Comparison of ENCODE assay signal across 16 mouse cellular contexts in genomic region chr3:31261418-31262014, GRCm38 (mm10). TPM values are rescaled to one million over a fixed set of nuclear protein-coding genes. Genes with fewer than 3 reads are reported as not detected.
DNase-seq lines count a peak whose midpoint lies in the region; ATAC-seq lines count a peak whose summit lies in the region.
"Had no signal": no experiment of that assay in that cellular context is flagged by ENCODE, and none has a peak within 500 bp of the region (broad histone marks: within the 10 kb centered on the region; RNA-seq: fewer than 3 reads in every experiment).

No protein-coding gene starts in this region.

- H3K27ac ChIP-seq in forebrain, embryonic 10.5 days, result peak overlapping the region; percentile 85
- H3K27ac ChIP-seq in forebrain, embryonic 11.5 days (ENCODE audit: low read depth, low read length), result no peak overlapping the region
- peak overlapping the region; percentile 88 for H3K27ac ChIP-seq in kidney, embryonic 15.5 days
- no peak overlapping the region for H3K27ac ChIP-seq in forebrain, embryonic 14.5 days (ENCODE audit: low read depth, low read length)
- H3K27ac ChIP-seq: gastrocnemius, adult 2 months had no signal

- no peak overlapping the region for H3K4me2 ChIP-seq in forebrain, embryonic 11.5 days (ENCODE audit: low read depth, low read length, severe bottlenecking)
- H3K4me2 ChIP-seq in kidney, embryonic 15.5 days, result no peak overlapping the region
- H3K4me2 ChIP-seq in forebrain, embryonic 14.5 days (ENCODE audit: low read length), result no peak overlapping the region

- WGBS in forebrain, embryonic 10.5 days, result 59% methylated on average over 7 of the region's 7 CpGs
- WGBS in forebrain, embryonic 11.5 days, result 57% methylated on average over 7 of the region's 7 CpGs
- WGBS in kidney, embryonic 15.5 days, result 52% methylated on average over 7 of the region's 7 CpGs
- 32% methylated on average over 7 of the region's 7 CpGs for WGBS in forebrain, embryonic 14.5 days

- no peak overlapping the region for H3K9ac ChIP-seq in forebrain, embryonic 11.5 days (ENCODE audit: low read length)
- H3K9ac ChIP-seq in kidney, embryonic 15.5 days, result no peak overlapping the region
- no peak overlapping the region for H3K9ac ChIP-seq in forebrain, embryonic 14.5 days (ENCODE audit: low read length)

- H3K36me3 ChIP-seq in forebrain, embryonic 10.5 days (replicated peaks), result no peaks in the 10 kb centered on the region
- H3K36me3 ChIP-seq in forebrain, embryonic 11.5 days (ENCODE audit: control insufficient read depth, insufficient read depth, low read length), result no peaks in the 10 kb centered on the region
- H3K36me3 ChIP-seq in kidney, embryonic 15.5 days, result no peaks in the 10 kb centered on the region
- no peaks in the 10 kb centered on the region for H3K36me3 ChIP-seq in forebrain, embryonic 14.5 days (ENCODE audit: control insufficient read depth, insufficient read depth, low read length)
- H3K36me3 ChIP-seq: heart, embryonic 10.5 days had no signal

- no peaks in the 10 kb centered on the region for H3K9me3 ChIP-seq in forebrain, embryonic 10.5 days
- H3K9me3 ChIP-seq in forebrain, embryonic 11.5 days (ENCODE audit: control insufficient read depth, low read length), result no peaks in the 10 kb centered on the region
- no peaks in the 10 kb centered on the region for H3K9me3 ChIP-seq in kidney, embryonic 15.5 days (replicated peaks)
- no peaks in the 10 kb centered on the region for H3K9me3 ChIP-seq in forebrain, embryonic 14.5 days (replicated peaks; ENCODE audit: control insufficient read depth, low read length)
- H3K9me3 ChIP-seq: heart, embryonic 10.5 days had no signal

- DNase-seq in forebrain, embryonic 10.5 days (ENCODE audit: extremely low spot score, low spot score), result no peak
- DNase-seq in forebrain, embryonic 11.5 days (ENCODE audit: low spot score), result no peak
- DNase-seq in kidney, adult 11 months, result no peak
- peak; percentile 62 for DNase-seq in Muller cell, postnatal 12 days (ENCODE audit: inconsistent ontology term)
- peak; percentile 28 for DNase-seq in forebrain, embryonic 14.5 days (ENCODE audit: low spot score)
- no peak for DNase-seq in liver
- DNase-seq: B cell, adult 2 months; cerebellum, adult 8-10 months; layer of hippocampus, postnatal 36 days; left cerebral cortex, postnatal 4 days; thymus, adult 2 months had no signal

- no peaks in the 10 kb centered on the region for H3K27me3 ChIP-seq in forebrain, embryonic 10.5 days (ENCODE audit: poor library complexity, severe bottlenecking)
- no peaks in the 10 kb centered on the region for H3K27me3 ChIP-seq in forebrain, embryonic 11.5 days (ENCODE audit: control insufficient read depth, insufficient read depth, low read length)
- no peaks in the 10 kb centered on the region for H3K27me3 ChIP-seq in kidney, embryonic 15.5 days
- H3K27me3 ChIP-seq in forebrain, embryonic 14.5 days (replicated peaks; ENCODE audit: control insufficient read depth, insufficient read depth, low read length), result no peaks in the 10 kb centered on the region

- no peak overlapping the region for H3K4me3 ChIP-seq in forebrain, embryonic 10.5 days
- H3K4me3 ChIP-seq in forebrain, embryonic 11.5 days (ENCODE audit: low read depth, low read length), result no peak overlapping the region
- H3K4me3 ChIP-seq in kidney, embryonic 15.5 days (replicated peaks), result no peak overlapping the region
- no peak overlapping the region for H3K4me3 ChIP-seq in forebrain, embryonic 14.5 days (ENCODE audit: low read depth, low read length)
- H3K4me3 ChIP-seq: gastrocnemius, adult 2 months; heart, embryonic 10.5 days; myocyte had no signal

- peaks cover 26% of the 10 kb centered on the region for H3K4me1 ChIP-seq in forebrain, embryonic 10.5 days
- H3K4me1 ChIP-seq in forebrain, embryonic 11.5 days (replicated peaks; ENCODE audit: control insufficient read depth, insufficient read depth, low read length), result peaks cover 11% of the 10 kb centered on the region; the same call in 1 of the 2 replicates
- peaks cover 30% of the 10 kb centered on the region for H3K4me1 ChIP-seq in kidney, embryonic 15.5 days
- peaks cover 9% of the 10 kb centered on the region for H3K4me1 ChIP-seq in forebrain, embryonic 14.5 days (ENCODE audit: control insufficient read depth, insufficient read depth, low read length)

- no peak; the same call in 1 of the 2 replicates for ATAC-seq in forebrain, embryonic 11.5 days (replicated peaks; ENCODE audit: low FRiP score)
- no peak for ATAC-seq in kidney, embryonic 15.5 days (replicated peaks; ENCODE audit: low FRiP score)
- ATAC-seq in forebrain, embryonic 14.5 days, result no peak
- no peak for ATAC-seq in megakaryocyte, adult 5-6 weeks (ENCODE audit: poor library complexity, severe bottlenecking)

RNA-seq across cellular contexts. Expression of gene Slc7a14, which starts 48.7 kb away (rescaled TPM):
- polyA plus RNA-seq in forebrain, embryonic 10.5 days (2016; fragmentation: Nextera tagmentation; extraction: Ambion mirVana), result 0.19 and 0.23 TPM in 2 replicates
- polyA plus RNA-seq in forebrain, embryonic 11.5 days (2014; fragmentation: Nextera tagmentation; extraction: Ambion mirVana), result 0.23 and 0.40 TPM in 2 replicates
- 0.22 and 0.48 TPM in 2 replicates for polyA plus RNA-seq in kidney, embryonic 15.5 days (2015; fragmentation: Nextera tagmentation; extraction: Ambion mirVana)
- polyA plus RNA-seq in forebrain, embryonic 14.5 days (2014; fragmentation: Nextera tagmentation; extraction: Ambion mirVana), result 2.2 and 3.2 TPM in 2 replicates
- total RNA-seq in megakaryocyte, adult 5-6 weeks (2015), result 0.02 TPM in 1 of 2 replicates, not detected in the other
- total RNA-seq in megakaryocyte, adult 5-6 weeks (2017), result under 0.01 TPM in 1 of 2 replicates, not detected in the other
- polyA plus RNA-seq: myocyte had no signal

Comparison
In these comparisons a context has a peak if more than half of its experiments do, and no peak if none do; other contexts are left out.
1. DNase-seq: peak in Muller cell, postnatal 12 days (single experiment) and forebrain, embryonic 14.5 days (single experiment); none in forebrain, embryonic 10.5 days (single experiment), forebrain, embryonic 11.5 days (single experiment), kidney, adult 11 months (single experiment) and liver (single experiment).
2. H3K27ac ChIP-seq: peak in forebrain, embryonic 10.5 days (single experiment) and kidney, embryonic 15.5 days (single experiment); none in forebrain, embryonic 11.5 days (single experiment) and forebrain, embryonic 14.5 days (single experiment).